Mouse (Mus musculus): Measurements from ENCODE around the gene Ptk6. TPM values are rescaled to one million over a fixed set of nuclear protein-coding genes. Genes with fewer than 3 reads are reported as not detected.

Gene Ptk6
- polyA plus RNA-seq, 1 experiment from 2014 or later, result not detected

DNA sequence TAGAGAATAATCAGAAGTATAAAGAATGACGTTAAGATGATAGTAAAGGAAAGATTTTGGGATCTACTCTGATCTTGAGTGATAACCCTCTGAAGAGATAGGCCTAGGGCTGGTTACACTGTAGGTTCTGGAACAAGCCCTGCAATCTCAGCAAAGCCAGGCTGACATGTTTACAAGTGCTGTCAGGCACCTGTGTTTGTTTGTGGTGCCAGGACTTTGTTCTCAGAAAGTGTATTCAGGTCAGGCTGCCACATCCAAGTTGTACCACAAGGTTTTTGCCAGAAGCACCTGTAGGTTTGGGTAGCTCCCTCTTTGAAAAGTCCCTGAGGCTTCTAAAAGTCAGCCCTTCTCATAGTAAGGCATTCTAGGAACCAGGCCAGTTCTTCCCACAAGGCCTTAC, 13.3 kb downstream of the Ptk6 start:
- Histone ChIP-seq H3K27me3 (replicated peaks; ENCODE audit: control insufficient read depth, insufficient read depth, low read length) (no peaks in the 10 kb centered on the region), H3K9me3 (ENCODE audit: control insufficient read depth, low read length) (no peaks in the 10 kb centered on the region), H3K4me2 (no peak overlapping the region), H3K27ac (ENCODE audit: low read depth, low read length) (no peak overlapping the region), H3K9ac (ENCODE audit: low read depth, low read length) (no peak overlapping the region), H3K36me3 (ENCODE audit: control insufficient read depth, insufficient read depth, low read length) (no peaks in the 10 kb centered on the region), H3K4me3 (ENCODE audit: low read depth, low read length) (no peak overlapping the region), H3K4me1 (replicated peaks; ENCODE audit: control insufficient read depth, insufficient read depth, low read length) (peaks cover 8% of the 10 kb centered on the region)
- 82% methylated on average over 1 of the region's 1 CpGs for WGBS
- no peak for DNase-seq (ENCODE audit: low spot score)
- no peak for ATAC-seq (replicated peaks; ENCODE audit: low FRiP score)

DNA sequence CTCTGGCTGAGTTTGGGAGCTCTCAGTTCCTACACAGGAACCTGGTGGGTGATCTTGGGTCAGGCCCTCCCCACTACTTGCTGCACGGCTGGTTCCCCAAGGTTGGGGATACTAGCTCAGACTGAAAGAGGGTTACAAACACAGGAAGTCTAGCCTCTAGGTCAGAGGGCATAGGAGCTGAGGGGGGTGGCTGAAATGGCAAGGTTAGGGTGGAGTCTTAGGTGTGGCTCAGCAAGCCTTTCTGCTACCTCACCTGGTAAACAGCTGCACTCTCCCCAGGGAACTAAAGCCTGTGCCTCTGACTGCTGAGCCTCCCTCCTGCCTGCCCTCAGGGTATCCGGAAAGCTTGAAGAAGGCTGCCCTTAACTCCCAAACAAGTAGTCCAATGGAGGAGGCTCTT, 13.9 kb downstream of the Ptk6 start:
- Histone ChIP-seq H3K27me3 (replicated peaks; ENCODE audit: control insufficient read depth, insufficient read depth, low read length) (no peaks in the 10 kb centered on the region), H3K4me3 (ENCODE audit: low read depth, low read length) (peak overlapping the region; percentile 67), H3K27ac (ENCODE audit: low read depth, low read length) (no peak overlapping the region), H3K9ac (ENCODE audit: low read depth, low read length) (0 out of 2 replicates have a peak overlapping the region, but pooled peaks have one; percentile 8), H3K4me2 (peak overlapping the region; percentile 74), H3K36me3 (ENCODE audit: control insufficient read depth, insufficient read depth, low read length) (no peaks in the 10 kb centered on the region), H3K9me3 (ENCODE audit: control insufficient read depth, low read length) (no peaks in the 10 kb centered on the region), H3K4me1 (replicated peaks; ENCODE audit: control insufficient read depth, insufficient read depth, low read length) (peaks cover 8% of the 10 kb centered on the region)
- no peak for ATAC-seq (replicated peaks; ENCODE audit: low FRiP score)
- DNase-seq (ENCODE audit: low spot score), result no peak
- 61% methylated on average over 2 of the region's 2 CpGs for WGBS

DNA sequence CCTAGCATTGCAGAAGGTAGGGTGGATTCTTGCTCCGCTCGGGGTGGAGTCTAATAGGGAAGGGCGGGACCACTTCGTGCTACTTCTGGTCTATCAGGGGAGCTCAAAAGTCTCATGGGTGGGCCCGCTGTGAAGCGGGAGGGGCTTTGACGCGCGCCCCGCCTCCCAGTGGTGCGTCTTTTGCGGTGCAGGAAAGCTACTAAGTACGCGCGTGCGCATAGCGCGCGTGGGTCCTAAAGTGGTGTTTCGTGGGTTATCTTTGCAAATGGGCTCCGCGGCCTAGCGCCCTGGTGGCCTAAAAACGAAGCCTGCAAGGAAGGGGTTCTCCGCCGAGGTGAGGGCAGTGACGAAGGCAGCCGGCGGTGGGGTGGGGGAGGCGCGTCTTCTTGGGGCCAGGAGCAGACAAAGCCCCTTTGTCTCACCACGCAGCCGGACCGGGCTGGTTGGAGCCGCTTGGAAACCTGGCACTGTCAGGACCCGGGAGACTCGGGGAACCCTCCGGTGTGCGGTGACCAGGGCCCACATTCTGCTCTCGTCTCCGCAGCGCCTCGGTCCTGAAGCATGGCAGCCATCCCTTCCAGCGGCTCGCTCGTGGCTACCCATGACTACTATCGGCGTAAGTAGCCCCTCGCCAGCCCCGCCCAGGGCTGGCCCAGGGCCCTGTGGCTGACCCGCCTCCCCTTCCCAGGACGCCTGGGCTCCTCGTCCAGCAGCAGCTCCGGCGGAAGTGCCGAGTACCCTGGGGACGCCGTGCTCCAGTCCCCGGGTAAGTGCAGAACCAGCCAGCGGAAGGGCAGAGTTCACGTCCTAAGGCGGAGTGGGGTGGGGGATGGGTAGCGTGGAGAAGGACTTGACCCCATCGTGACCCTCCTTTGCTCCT, 15.2 kb downstream of the Ptk6 start, which contains the start of gene Ppdpf:
TSS of gene Ppdpf (plus strand) at position 127 of the 880 bp plus-strand sequence.
- no peaks in the 10 kb centered on the region for H3K27me3 ChIP-seq (replicated peaks; ENCODE audit: control insufficient read depth, insufficient read depth, low read length)
- ATAC-seq (replicated peaks; ENCODE audit: low FRiP score), result peak; percentile 96
- peak within 1 kb of the TSS; percentile 67 for H3K4me3 ChIP-seq (ENCODE audit: low read depth, low read length)
- peak within 1 kb of the TSS; percentile 74 for H3K4me2 ChIP-seq
- WGBS, result under 1% methylated on average over 64 of the region's 64 CpGs
- peak within 1 kb of the TSS; percentile 73 for H3K27ac ChIP-seq (ENCODE audit: low read depth, low read length)
- H3K9ac ChIP-seq (ENCODE audit: low read depth, low read length), result peak within 1 kb of the TSS; percentile 80
- H3K4me1 ChIP-seq (replicated peaks; ENCODE audit: control insufficient read depth, insufficient read depth, low read length), result peaks cover 8% of the 10 kb centered on the region
- no peaks in the 10 kb centered on the region for H3K36me3 ChIP-seq (ENCODE audit: control insufficient read depth, insufficient read depth, low read length)
- H3K9me3 ChIP-seq (ENCODE audit: control insufficient read depth, low read length), result no peaks in the 10 kb centered on the region
- peak; percentile 88 for DNase-seq (ENCODE audit: low spot score)

DNA sequence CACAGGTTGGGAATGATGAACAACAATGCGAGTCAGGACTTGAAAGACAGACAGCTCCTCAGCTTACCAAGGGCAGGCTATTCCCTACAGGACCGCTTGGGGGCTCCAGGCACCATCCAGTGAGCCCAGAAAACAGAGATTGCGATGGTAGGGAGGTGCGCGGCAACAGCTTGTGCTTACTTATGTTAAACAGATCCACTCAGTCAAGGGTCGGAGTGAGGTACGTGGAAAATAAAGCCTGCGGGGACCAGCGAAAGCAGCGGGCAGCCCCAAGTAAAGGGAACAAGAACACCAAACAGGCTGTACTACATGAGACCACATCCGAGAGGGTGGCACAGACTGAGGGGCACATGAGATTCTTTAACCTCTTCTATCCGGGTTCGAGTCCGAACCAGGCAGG, 16.0 kb downstream of the Ptk6 start:
- H3K27ac ChIP-seq (ENCODE audit: low read depth, low read length), result no peak overlapping the region
- no peaks in the 10 kb centered on the region for H3K27me3 ChIP-seq (replicated peaks; ENCODE audit: control insufficient read depth, insufficient read depth, low read length)
- H3K4me1 ChIP-seq (replicated peaks; ENCODE audit: control insufficient read depth, insufficient read depth, low read length), result peaks cover 8% of the 10 kb centered on the region
- peak overlapping the region; percentile 67 for H3K4me3 ChIP-seq (ENCODE audit: low read depth, low read length)
- ATAC-seq (replicated peaks; ENCODE audit: low FRiP score), result peak; percentile 76
- no peaks in the 10 kb centered on the region for H3K9me3 ChIP-seq (ENCODE audit: control insufficient read depth, low read length)
- no peaks in the 10 kb centered on the region for H3K36me3 ChIP-seq (ENCODE audit: control insufficient read depth, insufficient read depth, low read length)
- peak overlapping the region; percentile 74 for H3K4me2 ChIP-seq
- peak overlapping the region; percentile 80 for H3K9ac ChIP-seq (ENCODE audit: low read depth, low read length)
- peak; percentile 79 for DNase-seq (ENCODE audit: low spot score)
- under 1% methylated on average over 14 of the region's 14 CpGs for WGBS

DNA sequence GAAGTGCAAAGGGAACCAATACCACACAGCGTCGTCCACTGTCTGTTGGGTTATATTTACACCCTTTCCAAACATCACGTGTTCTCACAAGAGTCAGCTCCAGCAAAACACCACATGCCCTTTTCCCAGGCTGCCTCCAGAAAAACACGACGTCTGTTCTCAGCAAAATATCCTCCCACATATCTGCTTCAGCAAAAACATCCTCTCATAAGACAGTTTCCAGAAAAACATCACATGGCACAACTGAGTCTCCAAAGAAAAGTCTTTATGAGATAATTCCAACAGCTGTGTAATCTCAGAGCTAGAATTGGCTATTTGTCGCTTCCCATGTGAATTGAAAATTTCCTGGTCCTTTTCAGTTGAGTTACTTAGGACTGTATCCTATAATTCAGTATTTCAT, 21.7 kb downstream of the Ptk6 start:
- no peak for ATAC-seq (replicated peaks; ENCODE audit: low FRiP score)
- Histone ChIP-seq H3K36me3 (ENCODE audit: control insufficient read depth, insufficient read depth, low read length) (no peaks in the 10 kb centered on the region), H3K27ac (ENCODE audit: low read depth, low read length) (no peak overlapping the region), H3K4me2 (no peak overlapping the region), H3K4me3 (ENCODE audit: low read depth, low read length) (no peak overlapping the region), H3K9ac (ENCODE audit: low read depth, low read length) (no peak overlapping the region), H3K4me1 (replicated peaks; ENCODE audit: control insufficient read depth, insufficient read depth, low read length) (no peaks in the 10 kb centered on the region), H3K9me3 (ENCODE audit: control insufficient read depth, low read length) (no peaks in the 10 kb centered on the region), H3K27me3 (replicated peaks; ENCODE audit: control insufficient read depth, insufficient read depth, low read length) (no peaks in the 10 kb centered on the region)
- no peak for DNase-seq (ENCODE audit: low spot score)
- WGBS, result 71% methylated on average over 6 of the region's 6 CpGs

DNA sequence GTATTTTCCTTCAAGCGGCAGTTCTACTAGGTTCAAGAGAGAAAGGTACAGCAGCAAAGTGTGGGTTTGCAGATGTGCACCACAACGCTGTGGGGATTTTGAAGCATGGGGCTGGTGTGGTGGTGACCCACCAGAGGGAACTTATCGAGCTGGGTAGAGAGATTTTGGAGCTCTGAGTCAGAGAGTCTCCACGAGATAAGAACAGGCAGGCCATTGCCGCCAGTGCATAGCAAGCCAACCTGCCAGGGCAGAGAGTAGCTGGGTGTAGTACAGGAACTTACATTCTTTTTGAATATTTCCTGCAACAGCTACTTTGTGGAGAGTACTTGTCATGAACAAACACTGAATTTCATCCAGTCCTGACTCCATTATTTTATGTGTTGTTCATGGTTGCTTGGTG, 24.1 kb downstream of the Ptk6 start:
- H3K9ac ChIP-seq (ENCODE audit: low read depth, low read length), result no peak overlapping the region
- no peaks in the 10 kb centered on the region for H3K36me3 ChIP-seq (ENCODE audit: control insufficient read depth, insufficient read depth, low read length)
- H3K27me3 ChIP-seq (replicated peaks; ENCODE audit: control insufficient read depth, insufficient read depth, low read length), result no peaks in the 10 kb centered on the region
- H3K4me2 ChIP-seq, result no peak overlapping the region
- H3K4me3 ChIP-seq (ENCODE audit: low read depth, low read length), result no peak overlapping the region
- DNase-seq (ENCODE audit: low spot score) (no peak), ATAC-seq (replicated peaks; ENCODE audit: low FRiP score) (no peak)
- H3K4me1 ChIP-seq (replicated peaks; ENCODE audit: control insufficient read depth, insufficient read depth, low read length), result no peaks in the 10 kb centered on the region
- 63% methylated on average over 5 of the region's 5 CpGs for WGBS
- no peaks in the 10 kb centered on the region for H3K9me3 ChIP-seq (ENCODE audit: control insufficient read depth, low read length)
- H3K27ac ChIP-seq (ENCODE audit: low read depth, low read length), result no peak overlapping the region

DNA sequence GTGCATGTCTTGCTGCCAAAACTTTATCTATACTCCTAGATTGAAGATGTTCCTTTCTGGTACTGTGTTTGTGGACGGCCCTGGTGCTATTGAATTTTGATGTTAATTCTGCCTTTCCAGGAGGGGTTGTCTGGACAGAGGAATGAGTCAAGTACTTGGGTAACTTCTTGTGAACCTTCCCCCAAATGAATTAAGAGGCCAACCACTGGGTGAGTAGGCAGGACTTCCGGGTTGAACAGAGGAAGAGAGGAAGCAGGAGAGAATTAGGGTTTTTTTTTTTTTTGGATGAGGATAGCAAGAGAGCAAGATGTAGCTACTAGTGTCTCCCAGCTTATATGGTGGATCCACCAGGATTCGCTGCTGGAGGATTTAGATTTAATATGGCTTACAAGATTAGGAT, 24.6 kb downstream of the Ptk6 start:
- H3K36me3 ChIP-seq (ENCODE audit: control insufficient read depth, insufficient read depth, low read length), result no peaks in the 10 kb centered on the region
- H3K4me3 ChIP-seq (ENCODE audit: low read depth, low read length), result no peak overlapping the region
- no peak overlapping the region for H3K27ac ChIP-seq (ENCODE audit: low read depth, low read length)
- 64% methylated on average over 3 of the region's 3 CpGs for WGBS
- no peak for ATAC-seq (replicated peaks; ENCODE audit: low FRiP score)
- H3K4me2 ChIP-seq, result no peak overlapping the region
- no peak overlapping the region for H3K9ac ChIP-seq (ENCODE audit: low read depth, low read length)
- H3K27me3 ChIP-seq (replicated peaks; ENCODE audit: control insufficient read depth, insufficient read depth, low read length), result no peaks in the 10 kb centered on the region
- DNase-seq (ENCODE audit: low spot score), result no peak
- H3K9me3 ChIP-seq (ENCODE audit: control insufficient read depth, low read length), result no peaks in the 10 kb centered on the region
- H3K4me1 ChIP-seq (replicated peaks; ENCODE audit: control insufficient read depth, insufficient read depth, low read length), result no peaks in the 10 kb centered on the region

DNA sequence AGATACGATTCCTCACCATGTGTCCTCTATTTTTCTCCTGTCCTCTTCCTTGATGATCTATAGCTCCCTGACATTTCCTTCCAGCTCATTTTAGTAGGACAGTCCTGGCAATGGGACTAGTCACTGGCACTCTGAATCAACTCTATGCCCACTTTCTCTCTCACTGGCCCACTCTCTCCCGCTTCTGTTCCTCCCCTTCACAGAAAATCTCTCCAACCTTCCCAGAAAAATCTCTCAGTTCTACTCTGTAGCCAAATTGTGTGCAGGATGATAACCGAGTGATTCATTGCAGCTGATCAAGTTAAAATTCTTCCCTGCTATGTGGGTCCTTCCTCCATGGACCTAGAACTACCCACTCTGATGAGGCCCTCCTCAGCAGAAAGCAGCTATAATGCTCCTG, 27.9 kb downstream of the Ptk6 start:
- no peak for ATAC-seq (replicated peaks; ENCODE audit: low FRiP score)
- no peak overlapping the region for H3K4me3 ChIP-seq (ENCODE audit: low read depth, low read length)
- H3K9ac ChIP-seq (ENCODE audit: low read depth, low read length), result no peak overlapping the region
- no peaks in the 10 kb centered on the region for H3K36me3 ChIP-seq (ENCODE audit: control insufficient read depth, insufficient read depth, low read length)
- no peak overlapping the region for H3K27ac ChIP-seq (ENCODE audit: low read depth, low read length)
- no peaks in the 10 kb centered on the region for H3K4me1 ChIP-seq (replicated peaks; ENCODE audit: control insufficient read depth, insufficient read depth, low read length)
- DNase-seq (ENCODE audit: low spot score), result no peak
- no peak overlapping the region for H3K4me2 ChIP-seq
- no peaks in the 10 kb centered on the region for H3K27me3 ChIP-seq (replicated peaks; ENCODE audit: control insufficient read depth, insufficient read depth, low read length)
- no peaks in the 10 kb centered on the region for H3K9me3 ChIP-seq (ENCODE audit: control insufficient read depth, low read length)
- whole genome bisulfite sequencing, result 82% methylated on average over 3 of the region's 3 CpGs

DNA sequence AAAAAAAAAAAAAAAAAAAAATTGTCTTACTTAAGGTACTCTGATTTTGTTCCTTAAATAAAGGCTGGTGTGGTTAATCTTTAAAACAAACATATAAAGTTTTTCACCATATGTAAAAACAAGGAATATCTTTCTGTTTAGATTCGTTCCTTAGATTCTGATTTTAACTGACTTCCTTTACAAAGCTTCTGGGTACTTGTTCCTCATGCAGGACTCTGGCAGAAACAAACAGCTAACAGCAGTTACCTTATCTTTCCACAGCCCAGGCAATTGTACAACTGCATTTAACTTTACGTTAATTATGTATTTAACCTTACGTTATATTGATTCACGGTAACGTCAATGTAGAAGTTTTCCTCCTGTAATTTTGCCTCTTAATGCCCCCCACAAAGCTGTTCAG, 36.1 kb downstream of the Ptk6 start:
- H3K9me3 ChIP-seq (ENCODE audit: control insufficient read depth, low read length), result no peaks in the 10 kb centered on the region
- H3K27me3 ChIP-seq (replicated peaks; ENCODE audit: control insufficient read depth, insufficient read depth, low read length), result no peaks in the 10 kb centered on the region; the same call in 1 of the 2 replicates
- DNase-seq (ENCODE audit: low spot score) (no peak), ATAC-seq (replicated peaks; ENCODE audit: low FRiP score) (no peak)
- no peak overlapping the region for H3K4me2 ChIP-seq
- no peak overlapping the region for H3K27ac ChIP-seq (ENCODE audit: low read depth, low read length)
- WGBS, result 81% methylated on average over 5 of the region's 5 CpGs
- H3K4me1 ChIP-seq (replicated peaks; ENCODE audit: control insufficient read depth, insufficient read depth, low read length), result no peaks in the 10 kb centered on the region
- no peak overlapping the region for H3K4me3 ChIP-seq (ENCODE audit: low read depth, low read length)
- H3K9ac ChIP-seq (ENCODE audit: low read depth, low read length), result no peak overlapping the region
- H3K36me3 ChIP-seq (ENCODE audit: control insufficient read depth, insufficient read depth, low read length), result no peaks in the 10 kb centered on the region
